Mouse (Mus musculus) thymus, adult 2 months (tissue): Measurements from ENCODE around the gene Hsph1.

Experiments used
- CTCF ChIP-seq: fragments of 200-500 bp; IDR thresholded peaks from 2 replicates; pipeline ENCODE4 v1.5.1; 2012; ENCODE audit warnings: mild to moderate bottlenecking, control low read depth, low read length, moderate library complexity, borderline replicate concordance; ENCODE audit not compliant: control insufficient read depth, poor library complexity, insufficient read depth; ENCODE audit errors: extremely low read depth
- POLR2A ChIP-seq: fragments of 200-500 bp; IDR thresholded peaks from 2 replicates; pipeline ENCODE4 v1.6.1; 2012; ENCODE audit warnings: mild to moderate bottlenecking, low read length, control low read depth, moderate library complexity; ENCODE audit not compliant: control insufficient read depth, poor library complexity, insufficient read depth; ENCODE audit errors: extremely low read depth

DNA sequence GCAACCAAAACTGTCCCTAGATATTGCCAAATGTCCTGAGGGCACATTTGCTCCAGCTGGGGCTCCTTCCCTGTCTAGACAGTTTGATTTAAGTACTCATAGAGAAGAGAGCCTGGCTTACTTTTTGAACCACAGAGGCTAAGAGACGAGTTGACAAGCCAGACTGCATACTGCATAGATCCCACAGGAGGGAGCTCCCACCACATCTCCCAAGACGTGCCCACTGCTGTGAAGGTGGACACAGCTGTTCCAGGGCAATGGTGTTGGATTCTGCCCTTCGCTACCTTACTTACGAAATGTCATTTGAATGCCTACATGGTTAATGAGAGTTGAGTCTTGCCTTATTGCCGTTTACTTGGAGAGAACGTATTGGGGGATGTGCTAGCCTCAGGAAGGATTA is 6.2 kb upstream of the Hsph1 start:
- TF ChIP-seq POLR2A, result no peak
- TF ChIP-seq CTCF, result no peak
